Mouse (Mus musculus) heart, embryonic 11.5 days (tissue): ENCODE measurements around the gene Rplp2. TPM values are rescaled to one million over a fixed set of nuclear protein-coding genes. Genes with fewer than 3 reads are reported as not detected.
"Not testable (repeated sequence)": the region's sequence is repeated elsewhere in the genome, so short reads cannot be mapped to it uniquely, and the experiment has no call there.

ENCODE experiments used
- ATAC-seq: fragments of 200-750 bp; cut with Nextera tagmentation; replicated peaks from 2 replicates; pipeline ENCODE4 v1.8.0; 2017; ENCODE audit warnings: moderate library complexity; ENCODE audit not compliant: insufficient number of reproducible peaks, low FRiP score, low TSS enrichment
- H3K27ac ChIP-seq: fragments of 300-500 bp; sonication (generic); 2 replicates; pipeline ENCODE4 v1.5.1; 2014; ENCODE audit warnings: mild to moderate bottlenecking, low read depth, low read length
- H3K27me3 ChIP-seq: fragments of 300-500 bp; sonication (generic); 2 replicates; pipeline ENCODE4 v1.6.1; 2014; ENCODE audit warnings: mild to moderate bottlenecking, low read length, mixed read lengths; ENCODE audit not compliant: control insufficient read depth, insufficient read depth
- H3K36me3 ChIP-seq: fragments of 300-500 bp; sonication (generic); 2 replicates; pipeline ENCODE4 v1.6.1; 2014; ENCODE audit warnings: mild to moderate bottlenecking, low read length, moderate library complexity, mixed read lengths; ENCODE audit not compliant: control insufficient read depth, insufficient read depth
- H3K4me1 ChIP-seq: fragments of 300-500 bp; sonication (generic); 2 replicates; pipeline ENCODE4 v1.6.1; 2014; ENCODE audit warnings: low read length; ENCODE audit not compliant: control insufficient read depth, insufficient read depth
- H3K4me2 ChIP-seq: fragments of 300-500 bp; sonication (generic); 2 replicates; pipeline ENCODE4 v1.6.1; 2014; ENCODE audit warnings: mild to moderate bottlenecking, moderate library complexity
- H3K4me3 ChIP-seq: fragments of 300-500 bp; sonication (generic); 2 replicates; pipeline ENCODE4 v1.5.1; 2014; ENCODE audit warnings: low read depth, low read length
- H3K9ac ChIP-seq: fragments of 300-500 bp; sonication (generic); 2 replicates; pipeline ENCODE4 v1.6.1; 2014; ENCODE audit warnings: mild to moderate bottlenecking, low read depth, low read length, moderate library complexity
- H3K9me3 ChIP-seq: fragments of 300-500 bp; sonication (generic); replicated peaks from 2 replicates; pipeline ENCODE4 v1.6.1; 2016; ENCODE audit warnings: low read length; ENCODE audit not compliant: control insufficient read depth
- WGBS: fragments of 180-500 bp; shearing (Covaris S2); extraction: QIAGEN DNeasy Blood & Tissue Kit; methylation state at CpG from one replicate; pipeline ENCODE4 v1.1.7; 2014; ENCODE audit not compliant: insufficient replicate concordance; 5-methylcytosine and 5-hydroxymethylcytosine counted together
- polyA plus RNA-seq: library from polyadenylated mRNA; unstranded; fragments of >200 nt; fragmentation: Nextera tagmentation; extraction: Ambion mirVana; gene quantifications from 2 replicates; pipeline ENCODE4 v1.2.1, GENCODE M21; 2014

The Rplp2 gene
- polyA plus RNA-seq, 1 experiment from 2014 or later = 1,016 TPM

- no peaks in the 10 kb centered on the region for H3K27me3 ChIP-seq
- no peaks in the 10 kb centered on the region for H3K9me3 ChIP-seq
- WGBS = 93% methylated on average over 10 of the region's 10 CpGs
- no peak for ATAC-seq
- H3K4me3 ChIP-seq = no peak overlapping the region
- H3K9ac ChIP-seq = no peak overlapping the region
- H3K27ac ChIP-seq = no peak overlapping the region
- no peak overlapping the region for H3K4me2 ChIP-seq
- H3K36me3 ChIP-seq = peaks cover 6% of the 10 kb centered on the region; the same call in 1 of the 2 replicates
- peaks cover 44% of the 10 kb centered on the region for H3K4me1 ChIP-seq
These were observed 8.0 kb upstream of the Rplp2 start for GRCm38 (mm10) chr7:141439140-141439679.

DNA sequence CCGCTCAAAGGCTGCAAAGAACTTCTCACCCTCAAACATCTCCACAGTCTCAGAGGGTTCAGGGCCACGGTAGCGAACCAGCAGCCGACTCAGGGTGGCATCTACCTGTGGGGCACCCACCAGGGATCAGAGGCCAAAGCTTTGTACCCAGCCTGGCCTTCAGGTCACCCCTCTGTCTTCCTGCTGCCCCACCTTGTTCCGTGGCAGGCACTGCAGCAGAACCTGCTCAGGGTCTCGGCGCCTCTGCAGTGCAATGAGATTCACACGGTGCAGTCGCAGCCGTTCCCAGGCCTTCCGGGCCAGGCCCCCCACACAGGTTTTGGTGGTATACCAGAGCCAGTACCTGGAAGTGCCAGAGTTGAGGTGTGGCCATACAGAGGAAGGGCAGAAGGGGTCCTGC, 7.4 kb upstream of the Rplp2 start:
- WGBS = 95% methylated on average over 11 of the region's 11 CpGs
- no peak overlapping the region for H3K9ac ChIP-seq

GRCm38 (mm10) chr7:141440613-141441012, 6.6 kb upstream of the Rplp2 start:
- Histone ChIP-seq H3K27me3 (no peaks in the 10 kb centered on the region), H3K4me3 (no peak overlapping the region), H3K9me3 (no peaks in the 10 kb centered on the region), H3K9ac (no peak overlapping the region), H3K36me3 (peaks cover 6% of the 10 kb centered on the region; the same call in 1 of the 2 replicates), H3K4me1 (peaks cover 33% of the 10 kb centered on the region), H3K4me2 (no peak overlapping the region), H3K27ac (no peak overlapping the region)
- WGBS = 35% methylated on average over 6 of the region's 6 CpGs
- ATAC-seq = no peak

More for the DNA sequence above, 7.4 kb upstream of the Rplp2 start:
- Histone ChIP-seq H3K9me3 (no peaks in the 10 kb centered on the region), H3K4me2 (no peak overlapping the region), H3K27me3 (no peaks in the 10 kb centered on the region), H3K4me1 (peaks cover 38% of the 10 kb centered on the region), H3K27ac (no peak overlapping the region), H3K36me3 (peaks cover 6% of the 10 kb centered on the region; the same call in 1 of the 2 replicates), H3K4me3 (no peak overlapping the region)
- ATAC-seq = no peak

- no peak overlapping the region for H3K9ac ChIP-seq
- no peak for ATAC-seq
- H3K36me3 ChIP-seq = peaks cover 6% of the 10 kb centered on the region; the same call in 1 of the 2 replicates
- H3K27ac ChIP-seq = no peak overlapping the region
- H3K4me3 ChIP-seq = no peak overlapping the region
- H3K4me1 ChIP-seq = peaks cover 30% of the 10 kb centered on the region
- no peaks in the 10 kb centered on the region for H3K27me3 ChIP-seq
- no peak overlapping the region; the same call in 1 of the 2 replicates for H3K4me2 ChIP-seq
- WGBS = 91% methylated on average over 9 of the region's 9 CpGs
- H3K9me3 ChIP-seq = no peaks in the 10 kb centered on the region
These were observed 5.7 kb upstream of the Rplp2 start for GRCm38 (mm10) chr7:141441460-141441859.

DNA sequence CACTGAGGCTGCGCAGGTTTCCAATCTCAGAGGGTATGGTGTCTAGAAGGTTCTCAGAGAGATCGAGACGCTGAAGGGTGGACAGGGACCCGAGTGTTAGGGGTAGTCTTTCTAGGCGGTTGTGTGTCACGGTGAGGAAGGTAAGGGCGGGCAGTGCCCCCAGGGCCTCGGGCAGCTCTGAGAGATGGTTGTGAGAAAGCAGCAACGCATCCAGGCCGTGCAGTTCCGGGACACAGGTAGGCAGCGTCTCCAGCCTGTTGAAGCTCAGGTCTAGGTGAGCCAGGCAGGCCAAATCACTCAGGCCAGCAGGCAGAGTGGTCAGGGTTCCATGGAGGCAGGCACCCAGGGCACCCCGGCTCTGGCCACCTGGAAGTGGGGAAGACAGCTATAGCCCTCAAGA, 5.0 kb upstream of the Rplp2 start:
- WGBS = 90% methylated on average over 13 of the region's 13 CpGs
- no peak for ATAC-seq
- Histone ChIP-seq H3K27me3 (no peaks in the 10 kb centered on the region), H3K36me3 (peaks cover 6% of the 10 kb centered on the region; the same call in 1 of the 2 replicates), H3K4me1 (peaks cover 25% of the 10 kb centered on the region), H3K9me3 (no peaks in the 10 kb centered on the region), H3K27ac (no peak overlapping the region), H3K9ac (peak overlapping the region; percentile 77), H3K4me2 (peak overlapping the region; percentile 99), H3K4me3 (peak overlapping the region; percentile 48)

DNA sequence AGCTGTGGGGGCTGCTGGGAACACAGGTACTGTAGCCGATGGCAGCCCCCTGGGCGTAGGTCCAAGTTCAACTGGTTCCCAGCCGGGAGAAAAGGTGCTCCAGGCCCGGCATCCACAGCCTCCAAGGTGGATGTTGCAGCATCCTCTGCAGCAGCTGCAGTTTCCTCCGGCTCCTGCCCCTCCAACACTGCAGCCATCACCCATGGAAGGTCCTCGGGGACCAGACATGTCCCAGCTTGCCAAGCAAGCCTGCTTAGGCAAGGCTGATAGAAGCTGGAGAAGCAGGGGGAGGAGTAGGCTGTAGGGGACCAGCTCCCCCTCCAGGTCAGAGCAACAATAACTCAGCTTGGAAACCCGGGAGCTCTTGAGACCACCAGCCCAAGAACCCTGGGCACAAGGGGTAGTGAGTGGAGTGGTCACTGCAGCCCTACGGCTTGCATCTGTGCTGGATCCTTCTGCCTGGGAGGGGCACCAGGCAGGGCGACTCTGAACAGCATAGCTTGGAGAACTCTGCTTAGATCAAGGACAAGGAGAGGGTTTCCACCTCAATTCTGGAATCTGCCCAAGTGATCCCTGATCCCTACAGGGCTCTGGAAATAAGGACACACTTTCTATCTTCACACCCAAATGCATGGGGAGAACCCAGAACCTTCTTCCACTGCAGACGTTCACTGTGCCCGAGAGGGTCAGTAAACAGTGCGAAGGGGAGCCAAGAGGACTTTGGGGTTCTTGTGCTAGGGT, 3.9 kb upstream of the Rplp2 start:
- H3K9ac ChIP-seq = peak overlapping the region; percentile 77
- H3K36me3 ChIP-seq = peaks cover 6% of the 10 kb centered on the region; the same call in 1 of the 2 replicates
- H3K4me3 ChIP-seq = peak overlapping the region; percentile 48
- peak overlapping the region; percentile 99 for H3K4me2 ChIP-seq
- peak; percentile 6; the same call in 1 of the 2 replicates for ATAC-seq
- 28% methylated on average over 12 of the region's 12 CpGs for WGBS
- peaks cover 27% of the 10 kb centered on the region for H3K4me1 ChIP-seq
- H3K9me3 ChIP-seq = no peaks in the 10 kb centered on the region
- no peaks in the 10 kb centered on the region for H3K27me3 ChIP-seq
- H3K27ac ChIP-seq = peak overlapping the region; percentile 46; the same call in 1 of the 2 replicates

GRCm38 (mm10) chr7:141443828-141444237, 3.3 kb upstream of the Rplp2 start, which contains the start of gene Pidd1:
Pidd1 (minus strand) TSS chr7:141444025.
- Histone ChIP-seq H3K9ac (peak within 1 kb of the TSS; percentile 77), H3K4me2 (peak within 1 kb of the TSS; percentile 99), H3K4me3 (peak within 1 kb of the TSS; percentile 48), H3K27me3 (no peaks in the 10 kb centered on the region), H3K27ac (peak within 1 kb of the TSS; percentile 47; the same call in 1 of the 2 replicates), H3K4me1 (peaks cover 33% of the 10 kb centered on the region), H3K36me3 (peaks cover 9% of the 10 kb centered on the region; the same call in 1 of the 2 replicates), H3K9me3 (no peaks in the 10 kb centered on the region)
- peak; percentile 44; the same call in 1 of the 2 replicates for ATAC-seq
- under 1% methylated on average over 25 of the region's 25 CpGs for WGBS

GRCm38 (mm10) chr7:141446374-141446773, 796 bp upstream of the Rplp2 start:
- Histone ChIP-seq H3K4me3 (peak overlapping the region; percentile 83), H3K4me2 (peak overlapping the region; percentile 80), H3K4me1 (peaks cover 26% of the 10 kb centered on the region), H3K36me3 (peaks cover 13% of the 10 kb centered on the region)
- H3K9me3 ChIP-seq, H3K9ac ChIP-seq, ATAC-seq, H3K27me3 ChIP-seq, H3K27ac ChIP-seq: not testable (repeated sequence)
- WGBS = 67% methylated on average over 3 of the region's 3 CpGs
